Mouse (Mus musculus): Measurements from ENCODE around the gene Ano10. TPM values are rescaled to one million over a fixed set of nuclear protein-coding genes. Genes with fewer than 3 reads are reported as not detected.

Ano10 gene
- polyA plus RNA-seq, 1 experiment = 19.6 TPM

- H3K9me3 ChIP-seq (replicated peaks; ENCODE audit: control insufficient read depth, insufficient read depth, low read length, poor library complexity, severe bottlenecking) = no peaks in the 10 kb centered on the region
- TF ChIP-seq CTCF (IDR thresholded peaks at IDR 0.05; ENCODE audit: low read depth, low read length) = peak; percentile 65
- no peak for TF ChIP-seq EP300 (IDR thresholded peaks at IDR 0.05; ENCODE audit: insufficient read depth, low read depth, low read length)
- H3K9ac ChIP-seq (ENCODE audit: low read depth, poor library complexity, severe bottlenecking) = no peak overlapping the region
- H3K4me1 ChIP-seq (ENCODE audit: control insufficient read depth, insufficient read depth, low read length) = no peaks in the 10 kb centered on the region
- no peak overlapping the region for H3K4me3 ChIP-seq (ENCODE audit: low read depth, low read length)
- H3K36me3 ChIP-seq (ENCODE audit: control insufficient read depth, insufficient read depth, low read length, poor library complexity, severe bottlenecking) = no peaks in the 10 kb centered on the region
- H3K27me3 ChIP-seq (ENCODE audit: control insufficient read depth, insufficient read depth, low read length, poor library complexity, severe bottlenecking) = no peaks in the 10 kb centered on the region
- no peak overlapping the region for H3K27ac ChIP-seq (ENCODE audit: insufficient read depth, low read length)
Observed at GRCm38 (mm10) chr9:122248168-122248567, 46.1 kb downstream of the Ano10 start.

- H3K4me1 ChIP-seq (ENCODE audit: control insufficient read depth, insufficient read depth, low read length) = no peaks in the 10 kb centered on the region
- no peaks in the 10 kb centered on the region for H3K9me3 ChIP-seq (replicated peaks; ENCODE audit: control insufficient read depth, insufficient read depth, low read length, poor library complexity, severe bottlenecking)
- H3K27ac ChIP-seq (ENCODE audit: insufficient read depth, low read length) = no peak overlapping the region
- H3K27me3 ChIP-seq (ENCODE audit: control insufficient read depth, insufficient read depth, low read length, poor library complexity, severe bottlenecking) = no peaks in the 10 kb centered on the region
- no peaks in the 10 kb centered on the region for H3K36me3 ChIP-seq (ENCODE audit: control insufficient read depth, insufficient read depth, low read length, poor library complexity, severe bottlenecking)
- H3K9ac ChIP-seq (ENCODE audit: low read depth, poor library complexity, severe bottlenecking) = no peak overlapping the region
- TF ChIP-seq CTCF (IDR thresholded peaks at IDR 0.05; ENCODE audit: low read depth, low read length) (peak; percentile 15), EP300 (IDR thresholded peaks at IDR 0.05; ENCODE audit: insufficient read depth, low read depth, low read length) (no peak), POLR2A (IDR thresholded peaks at IDR 0.05; ENCODE audit: insufficient read depth, low read length) (no peak)
- no peak overlapping the region for H3K4me3 ChIP-seq (ENCODE audit: low read depth, low read length)
Observed at GRCm38 (mm10) chr9:122247430-122248027, 46.7 kb downstream of the Ano10 start.

- Histone ChIP-seq H3K36me3 (ENCODE audit: control insufficient read depth, insufficient read depth, low read length, poor library complexity, severe bottlenecking) (no peaks in the 10 kb centered on the region), H3K9ac (ENCODE audit: low read depth, poor library complexity, severe bottlenecking) (no peak overlapping the region), H3K4me1 (ENCODE audit: control insufficient read depth, insufficient read depth, low read length) (no peaks in the 10 kb centered on the region), H3K9me3 (replicated peaks; ENCODE audit: control insufficient read depth, insufficient read depth, low read length, poor library complexity, severe bottlenecking) (no peaks in the 10 kb centered on the region), H3K27me3 (ENCODE audit: control insufficient read depth, insufficient read depth, low read length, poor library complexity, severe bottlenecking) (no peaks in the 10 kb centered on the region), H3K27ac (ENCODE audit: insufficient read depth, low read length) (no peak overlapping the region), H3K4me3 (ENCODE audit: low read depth, low read length) (no peak overlapping the region)
- no peak for TF ChIP-seq EP300 (IDR thresholded peaks at IDR 0.05; ENCODE audit: insufficient read depth, low read depth, low read length)
- TF ChIP-seq CTCF (IDR thresholded peaks at IDR 0.05; ENCODE audit: low read depth, low read length) = no peak
- no peak for TF ChIP-seq POLR2A (IDR thresholded peaks at IDR 0.05; ENCODE audit: insufficient read depth, low read length)
Observed at GRCm38 (mm10) chr9:122245879-122246278, 48.3 kb downstream of the Ano10 start.

- Histone ChIP-seq H3K27me3 (ENCODE audit: control insufficient read depth, insufficient read depth, low read length, poor library complexity, severe bottlenecking) (no peaks in the 10 kb centered on the region), H3K27ac (ENCODE audit: insufficient read depth, low read length) (no peak overlapping the region), H3K36me3 (ENCODE audit: control insufficient read depth, insufficient read depth, low read length, poor library complexity, severe bottlenecking) (no peaks in the 10 kb centered on the region), H3K4me1 (ENCODE audit: control insufficient read depth, insufficient read depth, low read length) (no peaks in the 10 kb centered on the region), H3K9ac (ENCODE audit: low read depth, poor library complexity, severe bottlenecking) (no peak overlapping the region), H3K9me3 (replicated peaks; ENCODE audit: control insufficient read depth, insufficient read depth, low read length, poor library complexity, severe bottlenecking) (no peaks in the 10 kb centered on the region), H3K4me3 (ENCODE audit: low read depth, low read length) (no peak overlapping the region)
- TF ChIP-seq POLR2A (IDR thresholded peaks at IDR 0.05; ENCODE audit: insufficient read depth, low read length) = no peak
Observed at GRCm38 (mm10) chr9:122245471-122245870, 48.8 kb downstream of the Ano10 start.

GRCm38 (mm10) chr9:122244800-122245165 lies 49.4 kb downstream of the Ano10 start:
- TF ChIP-seq EP300 (IDR thresholded peaks at IDR 0.05; ENCODE audit: insufficient read depth, low read depth, low read length) (no peak), POLR2A (IDR thresholded peaks at IDR 0.05; ENCODE audit: insufficient read depth, low read length) (no peak), CTCF (IDR thresholded peaks at IDR 0.05; ENCODE audit: low read depth, low read length) (no peak)
- Histone ChIP-seq H3K27ac (ENCODE audit: insufficient read depth, low read length) (no peak overlapping the region), H3K36me3 (ENCODE audit: control insufficient read depth, insufficient read depth, low read length, poor library complexity, severe bottlenecking) (no peaks in the 10 kb centered on the region), H3K27me3 (ENCODE audit: control insufficient read depth, insufficient read depth, low read length, poor library complexity, severe bottlenecking) (no peaks in the 10 kb centered on the region), H3K9ac (ENCODE audit: low read depth, poor library complexity, severe bottlenecking) (no peak overlapping the region), H3K4me3 (ENCODE audit: low read depth, low read length) (no peak overlapping the region), H3K4me1 (ENCODE audit: control insufficient read depth, insufficient read depth, low read length) (no peaks in the 10 kb centered on the region), H3K9me3 (replicated peaks; ENCODE audit: control insufficient read depth, insufficient read depth, low read length, poor library complexity, severe bottlenecking) (no peaks in the 10 kb centered on the region)

GRCm38 (mm10) chr9:122244080-122244799 lies 50.0 kb downstream of the Ano10 start:
- TF ChIP-seq EP300 (IDR thresholded peaks at IDR 0.05; ENCODE audit: insufficient read depth, low read depth, low read length) (no peak), CTCF (IDR thresholded peaks at IDR 0.05; ENCODE audit: low read depth, low read length) (peak; percentile 76)
- H3K36me3 ChIP-seq (ENCODE audit: control insufficient read depth, insufficient read depth, low read length, poor library complexity, severe bottlenecking) = no peaks in the 10 kb centered on the region

More at GRCm38 (mm10) chr9:122244080-122244799, 50.0 kb downstream of the Ano10 start:
- Histone ChIP-seq H3K4me1 (ENCODE audit: control insufficient read depth, insufficient read depth, low read length) (no peaks in the 10 kb centered on the region), H3K9me3 (replicated peaks; ENCODE audit: control insufficient read depth, insufficient read depth, low read length, poor library complexity, severe bottlenecking) (no peaks in the 10 kb centered on the region), H3K27ac (ENCODE audit: insufficient read depth, low read length) (no peak overlapping the region), H3K4me3 (ENCODE audit: low read depth, low read length) (no peak overlapping the region), H3K9ac (ENCODE audit: low read depth, poor library complexity, severe bottlenecking) (no peak overlapping the region), H3K27me3 (ENCODE audit: control insufficient read depth, insufficient read depth, low read length, poor library complexity, severe bottlenecking) (no peaks in the 10 kb centered on the region)
